Mouse (Mus musculus) MEL-GATA-1-ER (cell line): ENCODE measurements around the gene AY358078.
"Not testable (repeated sequence)": the region's sequence is repeated elsewhere in the genome, so short reads cannot be mapped to it uniquely, and the experiment has no call there.

Source experiments
- DNase-seq: peaks from one replicate; pipeline ENCODE4 v3.0.0-alpha.2; 2012; ENCODE audit warnings: low read depth; ENCODE audit errors: extremely low read depth

The AY358078 gene

DNA sequence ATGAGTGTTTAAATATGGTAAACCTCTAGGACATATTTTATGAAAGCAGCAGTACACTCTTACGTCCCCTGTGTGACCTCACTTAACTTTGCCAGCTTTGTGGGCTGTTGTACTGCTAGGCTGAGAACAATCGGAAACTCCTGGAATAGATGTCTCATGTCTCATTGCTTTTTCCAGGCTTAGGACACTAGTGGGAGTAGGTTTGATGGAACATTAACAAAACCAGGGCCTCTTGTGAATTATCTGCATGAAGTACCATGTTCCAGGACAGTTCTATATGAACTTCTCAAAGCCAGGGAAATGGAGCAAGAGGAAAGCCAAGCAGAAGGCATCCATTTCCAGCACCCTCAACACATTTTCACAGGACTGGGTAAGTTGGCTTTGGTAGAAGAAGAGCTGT is at the start of gene AY358078:
AY358078 (plus strand) TSS at position 301 of the 400 bp plus-strand sequence.
- DNase-seq, result no peak

DNA sequence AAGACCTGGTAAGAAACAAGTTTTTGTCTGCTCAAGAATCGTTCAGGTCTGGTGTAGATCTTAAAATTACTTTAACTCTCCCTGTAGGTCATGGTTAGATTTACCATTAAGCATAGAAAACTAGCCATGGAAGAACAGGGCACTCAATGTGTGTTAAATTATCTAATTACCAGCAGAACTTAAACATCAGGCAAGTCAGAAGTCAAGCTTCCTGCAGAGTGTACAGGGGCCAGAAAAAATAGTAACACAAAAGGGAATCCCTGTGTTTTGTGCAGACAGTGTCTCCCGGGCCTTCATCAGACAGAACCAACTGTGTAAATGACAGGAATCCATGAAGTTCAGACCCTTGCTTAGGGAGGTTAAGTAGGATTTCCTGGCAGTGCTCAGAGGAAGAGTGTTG is 43.9 kb upstream of the AY358078 start:
- no peak for DNase-seq

DNA sequence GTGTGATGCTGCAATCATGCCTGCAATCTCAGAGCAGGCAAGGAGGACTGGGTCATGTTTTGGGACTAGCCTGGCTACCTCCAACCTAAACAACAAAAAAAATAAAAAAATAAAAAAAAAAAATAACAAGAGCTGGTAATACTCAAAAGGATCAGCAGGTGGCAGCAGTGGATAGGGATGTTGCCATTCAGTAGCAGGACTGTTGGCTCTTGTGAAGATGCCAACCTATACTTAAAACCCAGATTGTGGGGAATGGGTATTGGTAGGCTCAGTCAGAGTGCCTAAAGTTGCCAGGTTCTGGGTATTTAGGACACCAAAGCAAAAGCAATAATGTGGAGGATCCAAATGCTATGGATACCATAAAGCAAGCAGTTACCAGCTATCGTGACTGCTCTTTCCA is 28.5 kb upstream of the AY358078 start:
- not testable (repeated sequence) for DNase-seq

DNA sequence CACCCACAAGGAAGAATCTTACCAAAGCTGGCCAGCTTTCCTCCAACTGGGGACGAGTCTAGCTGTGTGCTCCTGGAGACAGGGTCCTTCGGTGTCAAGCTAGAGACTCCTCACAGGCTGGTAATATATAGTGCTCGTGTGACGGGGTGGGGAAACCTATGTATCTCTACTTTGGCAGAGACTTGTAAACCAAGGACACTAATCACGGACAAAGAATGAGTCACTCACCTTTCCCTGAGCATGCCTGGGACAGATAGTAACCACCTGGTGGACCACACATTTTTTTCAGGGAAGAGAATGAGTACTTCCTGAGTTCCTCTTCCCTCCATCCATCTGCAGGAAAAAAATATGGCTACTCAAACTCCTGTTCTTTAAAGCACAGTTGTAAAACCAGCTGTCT is 26.4 kb upstream of the AY358078 start, which contains the start of gene Ang4:
Ang4 (minus strand) TSS at position 101 of the 400 bp plus-strand sequence.
- no peak for DNase-seq

DNA sequence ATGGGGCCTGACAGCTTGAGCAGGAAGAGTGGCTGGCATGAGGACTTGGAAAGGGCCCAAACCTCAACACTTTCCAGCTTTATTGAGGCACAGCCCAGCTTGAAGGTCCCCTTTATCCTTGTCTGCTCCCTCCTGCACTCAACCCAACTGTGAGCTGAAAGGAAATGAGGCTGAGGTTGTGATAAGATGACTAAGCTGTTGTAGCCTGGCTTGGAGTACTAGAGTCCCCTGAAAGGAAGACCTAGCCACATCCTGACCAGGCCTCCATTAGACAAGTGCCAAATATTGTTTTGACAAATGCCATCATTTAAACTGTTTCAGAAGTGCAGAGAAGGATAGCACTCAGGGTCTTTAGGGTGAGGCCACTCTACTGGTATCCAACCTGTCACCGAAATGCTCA is 22.1 kb upstream of the AY358078 start:
- no peak for DNase-seq

DNA sequence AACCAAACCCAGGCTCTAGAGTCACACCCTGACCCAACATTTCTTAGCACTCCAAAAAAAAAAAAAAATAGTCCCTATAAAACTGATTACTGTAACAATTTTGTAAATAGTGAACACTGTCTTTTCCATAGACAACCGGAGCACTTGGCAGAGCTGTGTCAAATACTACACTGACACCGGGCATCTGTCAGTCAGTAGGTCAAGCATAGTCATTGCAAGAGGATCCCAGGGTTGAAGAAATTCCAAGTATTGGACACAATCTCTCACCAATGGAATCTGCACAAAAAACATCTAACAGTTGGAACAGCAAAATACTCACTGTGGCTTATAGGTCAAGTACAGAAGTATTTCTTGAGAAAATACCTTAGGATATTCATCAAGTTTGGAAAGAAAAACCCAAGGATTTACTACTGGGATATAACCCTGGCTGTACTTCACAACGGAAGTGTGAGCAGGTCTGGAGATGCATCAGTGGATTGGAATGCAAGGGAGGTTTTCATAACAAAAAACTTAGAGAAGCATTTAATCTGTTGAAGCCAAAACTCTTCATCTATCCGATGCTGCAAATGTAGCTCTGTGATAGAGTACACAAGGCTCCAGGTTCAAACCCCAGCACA is 20.9 kb upstream of the AY358078 start:
- no peak for DNase-seq

DNA sequence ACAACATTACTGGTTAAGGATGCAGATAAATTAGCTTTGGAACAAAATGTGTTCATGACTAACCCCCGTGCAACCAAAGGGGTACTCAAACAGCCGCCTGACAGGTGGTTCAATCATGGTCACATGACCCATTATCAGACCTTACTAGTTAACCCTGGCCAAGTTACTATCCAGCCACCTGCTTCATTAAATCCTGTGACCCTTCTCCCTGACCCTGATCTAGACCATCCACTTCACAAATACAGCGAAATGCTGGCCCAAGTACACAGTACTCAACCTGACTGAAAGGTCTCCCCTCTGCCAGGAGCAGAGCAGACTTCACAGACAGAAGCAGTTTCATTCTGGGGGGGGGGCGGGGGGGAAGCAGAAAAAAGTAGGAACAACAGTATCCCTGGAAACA is 13.5 kb upstream of the AY358078 start:
- no peak for DNase-seq

DNA sequence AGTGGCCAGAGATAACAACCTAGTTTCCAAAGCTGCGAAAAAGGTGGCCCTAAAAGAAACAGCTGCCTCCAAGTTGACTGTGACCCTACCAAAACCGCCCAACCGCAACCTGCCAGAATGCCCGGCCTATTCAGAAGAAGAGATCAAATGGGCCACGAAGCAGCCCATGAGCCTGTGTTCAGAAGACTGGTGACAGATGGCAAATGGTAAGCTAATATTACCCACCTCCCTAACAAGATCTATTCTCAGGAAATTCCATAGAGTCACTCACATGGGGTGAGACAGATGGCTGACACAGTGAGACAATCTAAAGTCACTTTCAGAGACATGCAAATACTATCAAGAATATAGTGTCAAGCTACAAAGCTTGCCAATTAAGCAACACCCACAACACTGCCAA is 12.8 kb upstream of the AY358078 start:
- DNase-seq, result no peak

DNA sequence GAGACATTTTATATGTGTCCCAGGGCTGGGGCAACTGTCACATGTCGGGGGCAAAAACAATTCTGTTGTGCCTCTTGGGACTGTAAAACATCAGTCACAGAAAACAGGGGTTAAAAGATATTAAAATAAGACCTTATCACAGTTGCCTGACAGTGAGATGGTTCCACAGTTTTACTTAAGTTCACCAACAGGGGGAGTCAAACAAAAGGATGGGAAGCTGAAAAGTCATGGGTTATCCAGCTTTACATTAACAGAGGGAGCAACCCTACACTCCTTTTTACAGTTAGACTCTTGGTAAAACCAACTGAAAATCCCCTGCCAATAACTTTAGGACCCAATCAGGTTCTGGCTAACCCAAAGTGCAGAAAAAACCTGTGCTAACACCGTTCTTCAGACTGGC is 10.7 kb upstream of the AY358078 start:
- DNase-seq, result peak; percentile 9

DNA sequence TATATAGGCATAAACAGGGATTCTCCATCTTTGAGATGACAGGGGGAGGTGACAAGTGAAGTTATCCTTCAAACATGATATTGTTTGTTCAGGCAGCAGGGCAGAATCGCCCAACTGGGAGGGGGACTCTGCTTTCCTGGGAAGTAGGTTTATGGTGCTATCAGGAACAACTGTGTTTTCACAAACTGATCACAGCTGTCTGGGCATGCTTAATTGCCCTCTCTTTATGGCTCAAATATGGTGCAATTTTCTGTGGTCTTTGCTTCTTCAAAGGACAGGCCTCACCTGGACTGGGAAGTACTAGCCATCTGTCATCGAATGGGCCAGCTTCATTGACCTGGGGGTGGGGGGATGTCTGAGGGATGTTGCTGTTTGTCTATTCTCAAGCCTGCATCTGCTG is 5.7 kb upstream of the AY358078 start:
- no peak for DNase-seq

DNA sequence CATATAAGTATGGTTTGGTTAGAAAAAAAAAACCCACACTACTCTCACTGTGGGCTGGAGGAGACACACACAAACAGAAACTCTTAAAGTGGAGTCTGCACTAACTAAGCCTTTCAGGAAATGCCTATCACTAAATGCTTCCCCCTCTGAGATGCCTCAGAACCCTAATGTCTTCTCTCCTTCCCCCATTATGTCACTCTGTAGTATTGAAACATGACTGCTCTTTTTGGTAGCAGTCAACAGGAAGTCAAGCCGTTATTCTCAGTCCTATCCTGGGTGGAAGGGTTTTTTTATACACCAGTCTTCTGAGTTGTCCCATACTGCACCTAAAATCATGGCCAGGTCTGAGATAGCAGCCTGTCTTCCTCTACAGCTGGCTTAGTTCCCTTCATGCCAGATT is 26.8 kb downstream of the AY358078 start:
- DNase-seq, result no peak

DNA sequence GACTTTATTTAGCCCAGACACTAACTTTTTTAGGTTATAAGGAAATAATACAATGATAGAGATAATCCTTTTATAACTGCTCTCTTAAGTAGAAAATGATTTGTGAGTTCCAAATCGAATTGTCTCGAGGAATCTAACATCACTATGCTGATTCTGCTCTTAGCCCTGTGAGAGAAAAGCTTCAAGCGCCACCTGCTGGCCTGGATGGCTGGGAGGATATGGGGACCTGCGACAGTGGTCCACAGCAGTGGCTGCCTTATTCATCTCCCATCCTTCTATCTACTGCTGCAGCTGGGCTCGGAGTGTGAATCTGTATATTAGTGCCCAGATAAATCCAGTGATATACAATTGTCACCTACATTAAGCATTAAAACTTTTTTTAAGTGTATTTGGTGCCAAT is 28.0 kb downstream of the AY358078 start:
- not testable (repeated sequence) for DNase-seq

DNA sequence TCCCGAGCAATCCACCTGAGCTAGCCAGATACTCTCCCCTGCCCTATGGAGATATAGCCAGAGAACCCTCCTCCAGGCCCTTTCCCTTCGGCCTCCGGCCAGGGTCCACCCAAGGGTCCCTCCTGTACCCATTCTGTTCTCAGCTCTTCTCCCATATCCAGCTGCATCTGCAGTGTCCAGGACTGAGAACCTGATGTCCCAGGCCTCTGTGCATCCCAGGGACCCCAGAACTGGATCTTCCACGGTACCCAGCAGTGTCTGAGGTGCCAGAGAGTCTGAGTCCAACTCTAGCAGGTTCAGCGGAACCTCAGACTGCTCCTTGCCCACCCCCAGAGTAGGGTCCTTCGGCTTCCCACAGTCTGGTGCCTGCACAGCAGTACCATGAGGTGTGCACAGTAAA is 29.3 kb downstream of the AY358078 start:
- no peak for DNase-seq

DNA sequence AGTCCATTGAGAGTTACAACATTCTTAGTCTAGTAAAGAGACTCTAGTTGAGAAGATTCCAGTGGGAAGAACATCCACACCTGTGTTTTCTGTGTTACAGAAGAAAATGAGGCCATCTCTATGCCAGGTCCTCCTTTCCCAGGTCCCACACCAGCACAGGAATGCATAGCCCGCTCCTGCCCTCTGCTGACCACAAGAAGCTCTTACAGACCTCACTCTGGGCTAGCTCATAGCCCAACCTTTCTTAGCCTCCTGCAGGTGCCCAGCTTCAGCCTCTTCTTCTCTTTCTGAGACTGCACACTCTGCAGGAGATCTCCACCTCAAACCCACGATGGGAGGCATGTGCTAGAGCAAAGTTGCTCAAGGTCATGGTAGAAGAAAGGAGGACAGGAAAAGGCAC is 38.6 kb downstream of the AY358078 start:
- not testable (repeated sequence) for DNase-seq

DNA sequence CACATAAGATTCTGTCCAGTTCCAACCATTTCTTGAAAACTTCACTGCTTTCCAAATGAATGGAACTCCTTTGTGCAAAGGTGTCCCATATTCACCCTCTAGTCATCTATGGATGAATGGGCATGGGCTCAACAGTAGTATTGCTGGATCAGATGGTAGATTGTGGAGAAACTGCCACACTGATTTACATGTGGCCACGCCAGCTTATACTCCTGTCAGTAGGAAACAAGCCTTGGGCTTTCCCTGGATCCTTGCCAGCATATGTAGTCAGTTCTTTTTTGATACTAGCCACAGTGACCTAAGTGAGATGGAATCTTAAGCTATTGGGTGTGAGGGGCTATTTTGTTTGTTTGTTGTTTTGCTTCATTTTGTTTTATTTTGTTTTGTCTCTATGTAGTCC is 42.4 kb downstream of the AY358078 start:
- no peak for DNase-seq

DNA sequence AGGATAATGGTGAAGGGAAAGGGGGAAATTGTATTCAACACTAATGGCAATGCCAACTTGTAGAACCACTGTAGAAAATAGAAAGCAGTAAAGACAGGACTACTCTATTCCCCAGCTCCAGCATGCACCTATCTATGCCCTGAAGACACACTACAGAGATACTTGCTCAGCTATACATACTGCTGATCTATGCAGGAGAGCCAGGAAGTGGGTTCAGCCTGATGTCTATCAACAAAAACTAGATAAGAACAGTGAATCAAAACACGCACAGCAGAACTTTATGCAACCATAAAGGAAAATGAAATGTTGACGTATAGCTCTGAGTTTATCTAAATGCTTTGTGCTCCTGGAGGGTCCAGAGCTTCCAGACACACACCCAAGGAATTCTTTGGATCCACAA is 42.9 kb downstream of the AY358078 start:
- no peak for DNase-seq

DNA sequence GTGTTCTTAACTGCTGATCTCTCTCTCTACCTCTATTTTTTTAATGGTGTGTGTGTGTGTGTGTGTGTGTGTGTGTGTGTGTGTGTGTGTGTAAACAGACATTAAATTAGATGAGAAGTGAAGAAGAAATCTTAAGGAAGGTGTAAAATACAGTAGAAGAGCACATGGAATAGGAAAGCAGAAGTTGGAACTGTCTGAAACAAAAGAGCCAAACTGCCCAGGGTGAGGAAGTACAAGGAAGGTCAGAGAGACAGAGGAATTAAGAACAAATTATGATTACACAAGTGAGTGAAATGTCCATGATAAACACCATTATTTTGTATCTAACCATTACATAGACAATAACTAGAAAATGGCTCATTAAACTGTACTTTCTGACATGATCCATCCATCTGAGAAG is 44.0 kb downstream of the AY358078 start:
- DNase-seq, result no peak

DNA sequence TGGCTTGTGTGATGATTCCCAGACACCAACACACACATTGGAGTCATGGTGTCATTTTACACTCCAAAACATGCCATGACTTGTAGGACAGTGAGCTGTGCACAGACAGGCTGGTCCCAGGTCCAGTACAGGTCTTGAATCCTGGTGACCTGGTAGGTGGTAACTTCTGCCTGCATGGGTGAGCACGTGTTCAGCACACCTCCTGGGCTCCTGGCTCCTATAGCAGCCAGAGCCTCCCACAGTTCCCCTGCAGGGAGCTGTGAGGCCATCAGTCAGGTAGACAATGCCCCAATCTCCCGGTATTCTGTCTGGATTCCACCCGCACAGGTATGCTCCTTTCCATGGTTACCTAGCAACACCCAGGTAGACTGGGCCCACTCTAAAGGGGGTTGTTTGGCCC is 46.7 kb downstream of the AY358078 start:
- DNase-seq, result no peak

DNA sequence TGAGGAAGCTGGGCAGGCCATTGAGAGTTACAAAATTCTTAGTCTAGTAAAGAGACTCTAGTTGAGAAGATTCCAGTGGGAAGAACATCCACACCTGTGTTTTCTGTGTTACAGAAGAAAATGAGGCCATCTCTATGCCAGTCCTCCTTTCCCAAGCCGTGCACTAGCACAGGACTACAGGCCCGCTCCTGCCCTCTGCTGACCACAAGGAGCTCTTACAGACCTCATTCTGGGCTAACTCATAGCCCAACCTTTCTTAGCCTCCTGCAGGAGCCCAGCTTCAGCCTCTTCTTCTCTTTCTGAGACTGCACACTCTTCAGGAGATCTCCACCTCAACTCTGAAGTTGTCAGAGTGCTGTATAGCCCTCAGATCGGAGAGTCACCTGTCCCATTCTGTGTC is 51.2 kb downstream of the AY358078 start:
- not testable (repeated sequence) for DNase-seq

DNA sequence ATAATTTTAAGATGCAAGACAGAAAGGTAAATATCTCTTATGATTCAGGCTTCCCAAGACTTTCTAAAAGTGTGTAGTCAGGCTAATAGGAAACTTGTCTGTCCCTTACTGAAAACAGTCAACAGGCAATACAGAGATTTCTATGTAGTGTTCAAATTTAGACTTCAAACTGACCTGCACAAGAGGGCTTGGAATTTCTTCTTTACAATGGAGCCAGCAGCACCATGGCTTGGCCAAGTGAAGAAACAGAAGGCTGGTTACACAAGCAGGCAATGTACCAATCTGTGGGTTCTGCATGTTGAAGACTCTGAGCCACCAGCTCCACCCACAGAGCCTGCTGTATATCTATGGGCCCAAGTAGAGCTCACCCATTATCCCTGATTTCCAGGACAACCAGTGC is 53.6 kb downstream of the AY358078 start, which contains the start of gene Ear6:
Ear6 (plus strand) TSS at position 301 of the 400 bp plus-strand sequence.
- DNase-seq, result no peak

DNA sequence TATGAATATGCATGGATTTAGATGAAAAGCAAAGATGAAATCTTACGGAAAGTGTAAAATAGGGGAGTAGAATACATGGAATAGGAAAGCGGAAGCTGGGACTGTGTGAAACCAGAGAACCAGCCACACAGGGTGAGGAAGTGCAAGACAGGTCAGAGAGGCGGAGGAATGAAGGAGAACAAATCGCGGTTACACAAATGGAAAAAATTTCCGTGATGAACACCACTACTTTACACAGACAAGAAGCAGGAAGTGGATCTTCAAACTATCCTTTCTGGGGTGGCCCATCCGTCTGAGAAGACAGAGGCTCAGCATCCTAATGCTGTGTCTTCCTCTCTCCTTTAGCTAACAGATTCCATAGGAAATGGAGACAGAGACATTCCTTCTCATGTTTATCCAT is 55.4 kb downstream of the AY358078 start:
- not testable (repeated sequence) for DNase-seq

DNA sequence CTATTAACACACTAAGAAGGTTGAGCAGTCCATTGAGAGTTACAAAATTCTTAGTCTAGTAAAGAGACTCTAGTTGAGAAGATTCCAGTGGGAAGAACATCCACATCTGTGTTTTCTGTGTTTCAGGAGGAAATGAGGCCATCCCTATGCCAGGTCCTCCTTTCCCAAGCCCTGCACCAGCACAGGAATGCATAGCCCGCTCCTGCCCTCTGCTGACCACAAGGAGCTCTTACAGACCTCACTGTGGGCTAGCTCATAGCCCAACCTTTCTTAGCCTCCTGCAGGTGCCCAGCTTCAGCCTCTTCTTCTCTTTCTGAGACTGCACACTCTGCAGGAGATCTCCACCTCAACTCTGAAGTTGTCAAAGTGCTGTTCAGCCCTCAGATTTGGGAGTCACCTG is 63.8 kb downstream of the AY358078 start:
- not testable (repeated sequence) for DNase-seq

DNA sequence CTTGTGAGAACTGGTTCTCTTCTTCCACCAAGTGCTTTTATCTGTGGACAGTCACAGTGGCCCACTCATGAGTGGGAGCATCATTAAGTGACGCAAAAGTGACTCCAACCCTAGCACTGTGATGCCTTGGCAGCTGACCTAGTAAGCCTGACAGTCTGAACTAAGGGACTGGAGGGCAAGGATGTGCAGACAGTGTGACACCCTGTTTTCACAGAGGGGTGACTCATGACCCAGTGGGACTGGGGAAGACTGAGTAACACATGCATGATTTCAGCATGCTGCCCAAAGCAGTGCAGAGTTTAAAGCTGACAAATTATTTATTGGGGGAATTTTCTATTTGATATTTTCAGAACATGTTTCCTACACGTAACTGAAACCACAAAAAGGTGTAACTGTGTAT is 70.9 kb downstream of the AY358078 start:
- DNase-seq, result no peak

DNA sequence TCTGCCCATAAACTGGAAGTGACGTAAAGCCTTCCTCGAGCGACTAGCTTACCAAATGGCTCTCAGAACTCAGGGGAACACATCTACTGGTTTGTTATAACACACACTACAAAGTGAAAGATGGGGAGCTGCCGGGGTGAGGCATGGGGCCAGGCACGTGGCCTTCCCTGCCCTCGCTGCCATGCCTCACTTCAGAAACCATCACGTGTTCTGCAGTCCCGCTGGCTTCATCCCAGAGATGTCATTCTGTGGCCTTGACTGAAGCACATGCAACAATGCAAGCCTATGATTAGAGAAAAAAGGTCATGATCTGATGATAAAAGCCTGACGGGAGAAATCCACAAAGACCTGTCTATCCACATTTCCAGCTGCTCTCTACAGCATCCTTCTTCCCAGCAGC is 71.9 kb downstream of the AY358078 start:
- DNase-seq, result no peak
